Mouse (Mus musculus) kidney, embryonic 16.5 days (tissue): ENCODE data around the gene Ntpcr. TPM values are rescaled to one million over a fixed set of nuclear protein-coding genes. Genes with fewer than 3 reads are reported as not detected.

Source experiments
- ATAC-seq: fragments of 200-750 bp; cut with Nextera tagmentation; 2 replicates; pipeline ENCODE4 v1.8.0; 2017; ENCODE audit warnings: moderate TSS enrichment; ENCODE audit not compliant: low FRiP score, low TSS enrichment
- H3K27ac ChIP-seq: fragments of 300-500 bp; sonication (generic); 2 replicates; pipeline ENCODE4 v1.5.1; 2014; ENCODE audit warnings: low read length
- H3K27me3 ChIP-seq: fragments of 300-500 bp; sonication (generic); 2 replicates; pipeline ENCODE4 v1.6.1; 2014; ENCODE audit warnings: low read length, control low read depth, mixed read lengths; ENCODE audit not compliant: insufficient read depth
- H3K36me3 ChIP-seq: fragments of 300-500 bp; sonication (generic); 2 replicates; pipeline ENCODE4 v1.6.1; 2014; ENCODE audit warnings: low read length, control low read depth, mixed read lengths; ENCODE audit not compliant: insufficient read depth
- H3K4me1 ChIP-seq: fragments of 300-500 bp; sonication (generic); 2 replicates; pipeline ENCODE4 v1.6.1; 2014; ENCODE audit warnings: low read length, control low read depth, mixed read lengths; ENCODE audit not compliant: insufficient read depth
- H3K4me2 ChIP-seq: fragments of 300-500 bp; sonication (generic); replicated peaks from 2 replicates; pipeline ENCODE4 v1.6.1; 2014; ENCODE audit warnings: low read depth, low read length
- H3K4me3 ChIP-seq: fragments of 300-500 bp; sonication (generic); 2 replicates; pipeline ENCODE4 v1.5.1; 2014; ENCODE audit warnings: mild to moderate bottlenecking, low read length
- H3K9ac ChIP-seq: fragments of 300-500 bp; sonication (generic); replicated peaks from 2 replicates; pipeline ENCODE4 v1.6.1; 2014; ENCODE audit warnings: low read length
- H3K9me3 ChIP-seq: fragments of 300-500 bp; sonication (generic); 2 replicates; pipeline ENCODE4 v1.6.1; 2016; ENCODE audit warnings: low read length, control low read depth
- WGBS: fragments of 180-500 bp; shearing (Covaris S2); extraction: QIAGEN DNeasy Blood & Tissue Kit; methylation state at CpG from one replicate; pipeline ENCODE4 v1.1.7; 2014; 5-methylcytosine and 5-hydroxymethylcytosine counted together
- polyA plus RNA-seq: library from polyadenylated mRNA; unstranded; fragments of >200 nt; fragmentation: Nextera tagmentation; extraction: Ambion mirVana; gene quantifications from 2 replicates; pipeline ENCODE4 v1.2.1, GENCODE M21; 2015

The Ntpcr gene
- polyA plus RNA-seq, 1 experiment from 2014 or later, result 30.8 TPM

GRCm38 (mm10) chr8:125779656-125780055 is 49.9 kb downstream of the Ntpcr start:
- no peaks in the 10 kb centered on the region for H3K27me3 ChIP-seq
- H3K4me1 ChIP-seq, result peaks cover 29% of the 10 kb centered on the region
- no peak overlapping the region for H3K4me3 ChIP-seq
- H3K36me3 ChIP-seq, result no peaks in the 10 kb centered on the region
- no peak overlapping the region for H3K4me2 ChIP-seq
- H3K27ac ChIP-seq, result no peak overlapping the region
- ATAC-seq, result peak; percentile 31; the same call in 1 of the 2 replicates
- H3K9ac ChIP-seq, result no peak overlapping the region
- 13% methylated on average over 8 of the region's 8 CpGs for WGBS
- no peaks in the 10 kb centered on the region for H3K9me3 ChIP-seq

- peak; percentile 59 for ATAC-seq
- H3K4me3 ChIP-seq, result no peak overlapping the region
- H3K9me3 ChIP-seq, result no peaks in the 10 kb centered on the region
- H3K27ac ChIP-seq, result no peak overlapping the region
- WGBS, result 59% methylated on average over 3 of the region's 3 CpGs
- no peaks in the 10 kb centered on the region for H3K36me3 ChIP-seq
- H3K4me2 ChIP-seq, result no peak overlapping the region
- no peaks in the 10 kb centered on the region for H3K27me3 ChIP-seq
- peaks cover 26% of the 10 kb centered on the region for H3K4me1 ChIP-seq
- no peak overlapping the region for H3K9ac ChIP-seq
These were observed 52.4 kb downstream of the Ntpcr start for GRCm38 (mm10) chr8:125782161-125782560.

- H3K9me3 ChIP-seq, result no peaks in the 10 kb centered on the region
- no peak overlapping the region for H3K4me2 ChIP-seq
- no peak overlapping the region for H3K9ac ChIP-seq
- no peaks in the 10 kb centered on the region for H3K36me3 ChIP-seq
- ATAC-seq, result no peak
- H3K4me3 ChIP-seq, result no peak overlapping the region
- peaks cover 3% of the 10 kb centered on the region; the same call in 1 of the 2 replicates for H3K4me1 ChIP-seq
- H3K27ac ChIP-seq, result no peak overlapping the region
- 85% methylated on average over 7 of the region's 7 CpGs for WGBS
- H3K27me3 ChIP-seq, result no peaks in the 10 kb centered on the region
These were observed 57.1 kb downstream of the Ntpcr start for GRCm38 (mm10) chr8:125786886-125787285.

GRCm38 (mm10) chr8:125792816-125793455 is 63.2 kb downstream of the Ntpcr start:
- H3K27ac ChIP-seq, result no peak overlapping the region
- H3K4me2 ChIP-seq, result no peak overlapping the region
- no peaks in the 10 kb centered on the region for H3K36me3 ChIP-seq
- no peak overlapping the region for H3K4me3 ChIP-seq
- 65% methylated on average over 9 of the region's 9 CpGs for WGBS
- no peaks in the 10 kb centered on the region for H3K9me3 ChIP-seq
- H3K4me1 ChIP-seq, result no peaks in the 10 kb centered on the region; the same call in 1 of the 2 replicates
- no peak for ATAC-seq
- H3K27me3 ChIP-seq, result no peaks in the 10 kb centered on the region
- H3K9ac ChIP-seq, result no peak overlapping the region

GRCm38 (mm10) chr8:125795341-125795740 is 65.6 kb downstream of the Ntpcr start:
- peak; percentile 63 for ATAC-seq
- no peaks in the 10 kb centered on the region for H3K27me3 ChIP-seq
- 30% methylated on average over 2 of the region's 2 CpGs for WGBS
- no peak overlapping the region for H3K4me3 ChIP-seq
- peak overlapping the region; percentile 59; the same call in 1 of the 2 replicates for H3K27ac ChIP-seq
- H3K36me3 ChIP-seq, result no peaks in the 10 kb centered on the region
- no peak overlapping the region for H3K4me2 ChIP-seq
- 0 out of 2 replicates have a peak overlapping the region, but pooled peaks have one; percentile 4 for H3K9ac ChIP-seq
- no peaks in the 10 kb centered on the region; the same call in 1 of the 2 replicates for H3K4me1 ChIP-seq
- no peaks in the 10 kb centered on the region for H3K9me3 ChIP-seq

- no peaks in the 10 kb centered on the region for H3K9me3 ChIP-seq
- H3K4me3 ChIP-seq, result no peak overlapping the region
- H3K4me1 ChIP-seq, result no peaks in the 10 kb centered on the region; the same call in 1 of the 2 replicates
- H3K27me3 ChIP-seq, result no peaks in the 10 kb centered on the region
- H3K4me2 ChIP-seq, result no peak overlapping the region
- no peaks in the 10 kb centered on the region for H3K36me3 ChIP-seq
- WGBS, result 88% methylated on average over 2 of the region's 2 CpGs
- H3K9ac ChIP-seq, result no peak overlapping the region
- ATAC-seq, result no peak
- H3K27ac ChIP-seq, result no peak overlapping the region
These were observed 67.2 kb downstream of the Ntpcr start for GRCm38 (mm10) chr8:125796970-125797369.

Other genes with a start within 250 kb of the Ntpcr start
- gene Sipa1l2, start 160.2 kb upstream of the Ntpcr start, polyA plus RNA-seq, result 18.1 and 18.3 TPM in 2 replicates
- gene Map10, start 60.1 kb upstream of the Ntpcr start, polyA plus RNA-seq, result 6.7 and 7.3 TPM in 2 replicates
- 0.27 and 0.49 TPM in 2 replicates for gene Pcnx2, start 168.4 kb downstream of the Ntpcr start, polyA plus RNA-seq
- 3.9 and 4.1 TPM in 2 replicates for gene Map3k21, start 180.5 kb downstream of the Ntpcr start, polyA plus RNA-seq